Mouse (Mus musculus) CD8-positive naive resting alpha-beta T cell, adult 2 months (primary cell): ENCODE results near the gene Mprip.

Experiments
- DNase-seq, 2 experiments: peaks; one replicate each; pipeline ENCODE4 v3.0.0; 2022; ENCODE audit warnings: low read depth in 2 of 2, low spot score in 2 of 2

The Mprip gene

DNA sequence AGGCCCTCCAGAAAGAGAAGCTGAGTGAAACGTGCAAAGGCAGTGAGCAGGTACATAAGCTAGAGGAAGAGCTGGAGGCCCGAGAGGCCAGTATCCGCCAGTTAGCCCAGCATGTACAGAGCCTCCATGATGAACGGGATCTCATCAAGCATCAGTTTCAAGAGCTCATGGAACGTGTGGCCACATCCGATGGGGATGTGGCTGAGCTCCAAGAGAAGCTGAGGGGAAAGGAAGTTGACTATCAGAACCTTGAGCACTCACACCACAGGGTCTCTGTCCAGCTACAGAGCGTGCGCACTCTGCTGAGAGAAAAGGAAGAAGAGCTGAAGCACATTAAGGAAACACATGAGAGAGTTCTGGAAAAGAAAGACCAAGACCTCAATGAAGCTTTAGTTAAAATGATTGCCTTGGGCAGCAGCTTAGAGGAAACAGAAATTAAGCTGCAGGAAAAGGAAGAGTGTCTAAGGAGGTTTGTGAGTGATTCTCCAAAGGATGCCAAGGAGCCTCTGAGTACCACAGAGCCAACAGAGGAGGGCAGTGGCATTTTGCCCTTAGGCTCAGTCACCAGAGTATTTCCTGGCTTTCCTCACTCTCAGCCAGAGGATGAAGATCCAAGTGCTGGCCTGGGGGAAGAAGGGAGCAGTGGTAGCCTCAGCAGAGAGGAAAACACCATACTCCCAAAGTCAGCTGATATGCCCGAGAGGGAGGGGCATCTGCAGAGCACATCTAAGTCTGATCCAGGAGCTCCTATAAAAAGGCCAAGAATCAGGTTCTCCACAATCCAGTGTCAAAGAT, 97.3 kb downstream of the Mprip start:
- no peak for DNase-seq

DNA sequence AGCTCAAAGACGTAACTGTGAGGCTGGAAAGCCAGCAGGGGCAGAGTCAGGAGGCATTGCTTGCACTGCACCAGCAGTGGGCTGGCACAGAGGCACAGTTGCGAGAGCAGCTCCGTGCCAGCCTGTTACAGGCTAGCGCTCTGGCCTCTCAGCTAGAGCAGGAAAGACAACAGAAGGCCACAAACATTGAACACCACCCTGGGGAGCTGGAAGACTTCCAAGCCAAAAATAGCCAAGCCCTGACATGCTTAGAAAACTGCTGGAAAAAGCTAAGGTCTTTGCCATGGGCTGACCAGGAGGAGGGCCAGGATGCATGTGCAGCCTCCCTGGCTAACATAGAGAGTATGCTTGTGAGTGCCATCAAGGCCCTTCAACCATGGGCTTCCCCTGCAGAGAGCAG, 98.1 kb downstream of the Mprip start:
- DNase-seq, result no peak

DNA sequence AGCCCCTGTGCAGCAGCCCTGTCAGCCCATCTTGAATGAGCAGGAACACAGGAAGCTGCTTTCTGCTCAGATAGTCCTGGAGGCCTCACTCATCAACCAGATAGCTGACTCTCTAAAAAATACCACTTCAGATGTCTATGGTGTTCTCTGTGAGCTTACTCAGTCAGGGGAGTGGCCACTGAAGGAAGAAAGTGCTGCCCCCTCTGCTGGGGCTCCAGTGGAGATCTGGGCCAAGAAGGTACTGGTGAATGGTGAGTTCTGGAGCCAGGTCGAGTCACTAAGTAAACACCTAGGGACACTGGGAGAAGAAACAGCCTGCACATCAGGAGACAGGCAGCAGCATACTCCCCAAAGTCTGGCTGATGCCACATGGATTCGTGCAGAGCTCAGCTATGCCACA, 98.5 kb downstream of the Mprip start:
- no peak for DNase-seq

DNA sequence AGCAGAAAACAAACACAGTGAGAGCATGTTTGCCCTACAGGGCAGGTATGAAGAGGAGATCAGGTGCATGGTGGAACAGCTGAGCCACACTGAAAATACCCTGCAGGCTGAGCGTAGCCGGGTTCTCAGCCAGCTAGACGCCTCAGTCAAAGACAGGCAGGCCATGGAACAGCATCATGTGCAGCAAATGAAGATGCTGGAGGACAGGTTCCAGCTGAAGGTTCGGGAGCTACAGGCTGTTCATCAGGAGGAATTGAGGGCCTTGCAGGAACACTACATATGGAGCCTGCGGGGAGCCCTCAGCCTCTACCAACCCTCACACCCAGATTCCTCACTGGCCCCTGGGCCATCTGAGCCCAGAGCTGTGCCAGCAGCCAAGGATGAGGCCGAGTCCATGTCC, 99.7 kb downstream of the Mprip start:
- DNase-seq, result no peak

DNA sequence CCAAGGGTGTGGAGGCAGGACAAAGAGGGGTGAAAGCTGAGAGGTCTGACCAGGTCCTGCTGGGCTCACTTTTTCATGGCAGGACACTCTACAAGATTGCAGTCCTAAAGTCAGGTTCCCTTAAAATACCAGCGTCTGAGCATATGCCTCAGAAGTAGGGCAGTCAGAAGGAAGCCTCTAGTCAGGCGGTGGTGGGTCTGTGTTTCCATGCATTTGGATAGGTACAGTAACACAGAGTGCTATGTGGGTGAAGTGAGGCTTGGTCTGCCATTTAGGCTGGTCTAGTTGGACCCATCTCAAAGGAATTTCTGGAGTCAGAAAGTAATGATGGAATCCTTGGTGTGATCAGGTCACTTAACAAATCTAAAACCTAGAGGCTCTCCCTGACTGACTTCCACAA, 108.2 kb downstream of the Mprip start:
- DNase-seq, result no peak

DNA sequence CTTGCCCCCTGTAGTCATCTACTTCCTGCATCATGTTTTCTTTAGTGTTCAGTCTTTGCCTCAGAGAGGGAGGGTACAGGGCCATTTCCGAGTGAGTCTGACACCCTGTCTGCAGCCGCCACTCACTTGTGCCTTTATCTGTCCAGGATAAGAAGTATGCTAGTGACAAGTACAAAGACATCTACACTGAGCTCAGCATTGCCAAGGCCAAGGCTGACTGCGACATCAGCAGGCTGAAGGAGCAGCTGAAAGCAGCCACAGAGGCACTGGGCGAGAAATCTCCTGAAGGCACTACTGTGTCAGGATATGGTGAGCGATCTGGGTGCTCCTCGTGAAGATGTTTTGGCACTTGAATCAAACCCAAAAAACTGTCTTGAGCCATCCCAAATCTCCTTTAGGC, 108.6 kb downstream of the Mprip start:
- DNase-seq, result no peak

DNA sequence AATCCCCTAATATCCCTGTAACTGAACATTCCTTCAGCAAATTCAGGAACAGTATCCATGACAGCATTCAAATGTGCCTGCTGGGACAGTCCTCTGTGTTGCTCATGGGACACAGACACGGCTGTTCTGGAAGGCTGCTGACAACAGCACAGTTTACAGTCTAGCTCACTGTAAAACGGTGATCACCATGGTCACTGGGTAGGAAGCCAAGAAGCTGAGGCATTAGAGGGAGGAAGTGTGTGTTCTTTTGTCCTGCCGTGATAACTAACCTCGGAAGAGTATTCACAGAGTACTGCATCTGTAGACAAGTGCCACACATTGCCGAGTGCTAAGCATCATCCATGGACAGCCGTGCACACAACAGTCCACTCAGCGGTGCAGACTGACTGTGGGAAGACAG, 109.6 kb downstream of the Mprip start:
- DNase-seq, result no peak

DNA sequence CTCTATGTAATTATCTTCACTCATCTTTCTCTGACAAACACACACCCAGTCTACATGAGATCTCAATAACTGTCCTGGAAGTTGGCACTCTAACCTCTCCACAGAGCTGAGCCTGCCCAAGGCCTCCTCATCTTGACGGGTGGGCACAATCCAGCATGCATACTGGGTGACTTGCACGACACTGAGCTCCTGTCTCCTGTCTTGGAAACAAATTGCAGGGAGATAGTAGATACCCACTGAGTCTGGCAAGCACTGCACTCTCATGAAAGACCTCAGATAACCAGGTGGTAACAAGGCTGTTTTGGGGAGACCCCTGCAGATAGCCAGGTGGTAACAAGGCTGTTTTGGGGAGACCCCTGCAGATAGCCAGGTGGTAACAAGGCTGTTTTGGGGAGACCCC, 111.2 kb downstream of the Mprip start:
- no peak for DNase-seq

DNA sequence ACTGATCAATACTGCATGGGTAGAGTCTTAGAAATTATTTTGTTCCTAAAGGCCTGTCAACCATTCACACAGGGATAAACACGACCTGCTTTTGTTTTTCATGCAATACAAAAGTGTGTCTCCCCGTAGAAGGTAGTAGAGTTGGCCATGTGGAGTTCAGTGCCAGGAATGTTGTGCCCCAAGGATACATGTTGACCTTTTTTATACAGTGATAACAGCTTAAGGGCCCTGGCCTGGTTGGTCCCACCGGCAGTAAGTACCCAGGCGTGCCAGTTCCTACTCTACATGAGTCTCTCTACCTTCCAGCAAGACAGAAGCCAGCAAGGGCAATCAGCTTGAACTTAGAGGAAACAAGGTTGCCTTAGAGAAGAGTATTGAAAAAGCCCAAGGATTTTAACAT, 111.8 kb downstream of the Mprip start:
- DNase-seq, result no peak

DNA sequence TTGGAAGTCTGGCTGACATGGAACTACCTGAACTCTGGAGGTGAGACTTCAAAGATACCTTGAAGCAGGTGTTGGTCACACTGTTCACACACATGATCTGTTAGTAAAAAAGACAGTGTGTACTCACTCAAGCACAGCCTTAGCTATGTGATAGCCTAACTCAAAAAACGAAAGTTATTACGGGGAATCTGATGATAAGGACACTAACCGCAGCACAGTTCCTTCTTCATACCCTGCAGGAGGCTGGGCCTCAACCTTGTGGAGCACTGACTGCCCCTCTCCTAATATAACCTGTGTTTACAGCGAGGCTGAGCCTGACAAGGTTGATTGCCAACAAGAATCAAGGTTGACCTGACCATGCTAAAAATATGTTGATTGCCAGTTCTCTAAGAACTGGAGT, 113.4 kb downstream of the Mprip start:
- no peak for DNase-seq

DNA sequence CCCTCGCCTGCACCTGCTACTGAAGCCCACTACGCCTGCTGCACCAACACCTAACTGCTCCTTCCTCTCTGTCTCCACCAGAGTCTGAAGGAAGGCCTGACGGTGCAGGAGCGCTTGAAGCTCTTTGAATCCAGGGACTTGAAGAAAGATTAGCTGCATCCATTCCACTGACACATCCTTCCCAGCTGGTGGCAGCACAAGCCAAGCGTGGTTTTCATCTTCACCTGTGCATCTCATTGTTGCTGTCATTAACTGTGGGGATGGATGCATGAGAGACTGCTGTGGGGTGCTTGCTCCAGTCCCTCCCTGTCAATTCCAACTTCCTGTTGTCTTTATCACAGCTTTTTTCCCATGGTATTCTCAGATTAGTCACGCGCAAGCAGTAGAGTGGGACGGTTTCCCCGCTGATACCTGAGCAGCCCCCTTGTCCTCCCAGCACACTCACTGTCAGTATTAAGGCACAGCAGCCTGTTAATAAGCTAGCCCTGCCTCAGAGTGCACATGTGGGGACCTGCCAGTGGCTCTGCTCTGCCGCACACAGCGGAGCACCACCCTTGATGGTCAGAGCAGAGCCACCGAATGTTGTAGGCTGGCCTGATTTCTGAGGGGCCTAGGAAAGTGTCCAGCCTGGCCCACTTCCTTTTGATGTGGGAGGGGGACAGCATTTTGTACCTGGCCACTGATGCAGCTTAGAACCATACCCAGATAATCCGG, 114.5 kb downstream of the Mprip start:
- no peak for DNase-seq

DNA sequence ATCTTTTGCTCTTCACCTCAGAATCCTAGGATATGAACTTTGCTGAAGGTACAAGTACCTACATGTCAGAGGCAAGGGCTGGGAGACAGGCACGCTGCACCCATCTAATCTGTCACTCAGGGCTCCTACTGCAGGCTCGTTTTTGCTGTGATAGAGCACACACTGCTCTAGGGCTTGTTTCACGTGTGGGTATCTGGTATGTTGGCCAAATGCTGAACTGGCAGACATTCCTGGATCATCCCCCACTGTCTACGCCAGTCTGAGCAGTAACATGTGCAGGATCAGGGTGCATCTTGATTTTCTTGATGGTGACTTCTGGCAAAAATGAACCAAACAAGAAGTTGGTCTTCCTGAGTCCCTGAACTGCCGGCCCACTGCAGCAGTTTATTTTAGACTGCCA, 116.2 kb downstream of the Mprip start:
- DNase-seq, result no peak

DNA sequence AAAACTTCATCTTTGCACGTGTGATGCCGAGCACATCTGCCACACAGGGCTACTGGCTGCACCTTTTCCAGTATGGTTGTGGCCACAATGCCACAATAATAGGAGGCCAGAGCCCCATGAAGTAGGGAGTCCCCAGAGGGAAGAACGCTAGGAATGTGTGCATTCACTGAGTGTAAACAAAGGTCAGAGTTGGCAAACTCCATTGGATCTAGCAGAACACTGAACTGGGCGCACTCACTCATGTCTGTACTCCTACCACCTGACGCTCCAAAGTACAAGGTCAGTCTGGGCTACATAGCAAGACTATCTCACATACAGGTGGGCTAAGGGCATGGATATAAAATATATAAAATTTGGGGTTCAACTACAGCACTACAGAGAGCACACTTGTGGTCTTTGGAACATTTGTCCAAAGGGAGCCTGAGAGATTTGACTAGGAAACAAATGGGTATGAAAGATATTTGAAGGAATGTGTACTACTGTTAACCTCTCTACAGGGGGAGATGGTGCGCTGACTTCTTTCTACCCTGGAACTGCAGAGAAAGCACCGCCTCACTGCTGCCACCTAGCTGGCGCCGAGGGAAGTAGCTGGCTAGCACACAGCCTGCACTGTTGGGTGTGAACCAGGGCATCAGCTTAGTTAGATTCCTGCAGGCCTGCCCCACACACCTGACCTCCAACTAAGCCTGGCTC, 117.2 kb downstream of the Mprip start:
- DNase-seq, result peak; percentile 60 to 66

DNA sequence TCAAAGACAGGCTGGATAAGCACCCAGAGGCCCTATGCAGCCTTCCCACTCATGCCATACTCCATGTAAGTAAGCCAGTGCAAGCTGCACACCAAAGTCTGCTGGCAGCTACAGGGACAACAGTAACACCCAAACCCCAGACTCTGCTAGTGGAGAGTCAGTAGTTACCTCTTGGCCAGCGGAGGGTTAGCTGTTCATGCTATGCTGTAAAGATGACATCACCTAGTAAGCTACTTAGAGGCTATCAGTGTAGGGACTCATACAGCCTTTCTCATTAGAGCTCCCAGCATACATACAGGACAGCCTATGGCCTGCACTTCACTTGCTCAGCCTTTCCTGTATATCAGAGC, 117.7 kb downstream of the Mprip start:
- no peak for DNase-seq

DNA sequence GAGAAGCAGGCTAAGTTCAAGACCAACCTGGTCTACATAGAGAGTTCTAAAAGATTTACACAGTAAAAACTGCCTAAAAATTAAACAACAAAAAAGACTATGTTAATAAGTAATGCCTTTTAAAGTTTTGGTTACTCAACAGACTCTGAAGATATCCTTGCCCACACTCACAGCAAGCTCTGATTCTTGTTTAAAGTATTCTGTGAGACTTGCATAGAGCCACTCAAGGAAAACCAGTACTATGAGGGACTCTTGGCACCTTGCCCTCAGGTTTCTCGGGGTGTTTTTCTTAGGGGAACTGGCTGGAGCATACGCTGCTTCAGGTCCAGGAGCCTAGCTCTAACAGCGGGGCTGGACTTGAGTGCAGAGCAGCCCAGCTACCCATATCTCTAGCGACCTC, 118.3 kb downstream of the Mprip start:
- no peak for DNase-seq

DNA sequence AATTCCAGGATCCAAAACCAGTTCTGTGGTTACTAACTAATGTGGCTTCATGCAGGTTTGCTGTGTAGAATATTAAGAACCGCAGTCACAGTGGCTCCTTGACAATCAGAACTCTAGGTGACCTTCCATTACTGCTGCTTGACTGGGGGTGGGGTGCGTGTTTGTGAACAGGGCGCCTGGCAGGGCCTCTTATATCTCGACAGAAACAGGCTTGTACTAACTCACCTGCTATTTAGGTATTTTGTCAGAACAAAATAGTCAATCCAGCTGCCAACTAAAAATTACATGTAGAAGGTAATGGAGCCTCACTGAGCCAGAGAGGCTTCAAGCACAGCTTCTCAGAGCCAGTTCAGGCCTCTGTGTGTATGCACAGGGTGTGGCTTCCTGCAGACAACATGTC, 119.1 kb downstream of the Mprip start:
- no peak for DNase-seq

DNA sequence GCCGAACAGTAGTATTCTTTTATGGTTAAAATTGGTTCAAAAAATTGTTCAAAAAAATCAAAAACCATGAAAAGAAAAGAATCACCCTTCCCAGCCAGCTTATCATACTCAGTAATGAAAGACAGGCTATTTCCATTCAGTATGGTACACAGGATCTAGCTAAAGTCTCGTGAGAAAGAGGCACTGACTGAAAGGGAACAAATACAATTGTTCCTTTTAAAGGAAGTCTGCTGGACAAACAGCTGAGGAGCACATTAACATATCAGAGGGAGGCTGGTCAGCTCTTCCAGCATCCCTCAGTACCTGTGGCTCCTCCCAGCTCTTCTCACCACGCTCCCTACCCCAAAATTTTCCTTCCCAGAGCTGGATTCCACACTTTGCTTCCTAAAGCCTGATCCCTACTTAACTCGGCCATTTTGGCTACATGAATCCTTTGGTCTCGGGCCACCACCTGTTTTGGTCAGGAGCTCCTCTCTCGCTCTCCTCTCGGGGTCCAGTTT, 121.0 kb downstream of the Mprip start:
- no peak for DNase-seq

DNA sequence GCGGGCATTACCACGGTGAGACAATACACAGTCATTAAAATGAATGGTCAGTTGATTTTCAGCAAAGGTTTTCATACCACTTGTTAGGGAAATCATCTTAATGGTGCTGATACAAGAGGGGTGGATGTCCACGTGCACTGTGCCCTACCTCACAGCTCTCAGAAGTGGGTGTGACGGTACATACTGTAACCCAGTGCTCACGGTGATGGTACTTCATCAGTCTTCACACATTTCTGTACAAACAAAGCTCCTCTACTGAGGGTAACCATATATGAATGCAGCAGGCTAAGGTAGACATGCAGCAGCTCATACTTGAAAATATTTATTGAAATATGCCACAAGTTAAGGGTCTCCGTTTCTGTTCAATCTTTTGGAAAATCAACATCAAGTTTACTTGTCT, 122.5 kb downstream of the Mprip start:
- DNase-seq, result no peak

DNA sequence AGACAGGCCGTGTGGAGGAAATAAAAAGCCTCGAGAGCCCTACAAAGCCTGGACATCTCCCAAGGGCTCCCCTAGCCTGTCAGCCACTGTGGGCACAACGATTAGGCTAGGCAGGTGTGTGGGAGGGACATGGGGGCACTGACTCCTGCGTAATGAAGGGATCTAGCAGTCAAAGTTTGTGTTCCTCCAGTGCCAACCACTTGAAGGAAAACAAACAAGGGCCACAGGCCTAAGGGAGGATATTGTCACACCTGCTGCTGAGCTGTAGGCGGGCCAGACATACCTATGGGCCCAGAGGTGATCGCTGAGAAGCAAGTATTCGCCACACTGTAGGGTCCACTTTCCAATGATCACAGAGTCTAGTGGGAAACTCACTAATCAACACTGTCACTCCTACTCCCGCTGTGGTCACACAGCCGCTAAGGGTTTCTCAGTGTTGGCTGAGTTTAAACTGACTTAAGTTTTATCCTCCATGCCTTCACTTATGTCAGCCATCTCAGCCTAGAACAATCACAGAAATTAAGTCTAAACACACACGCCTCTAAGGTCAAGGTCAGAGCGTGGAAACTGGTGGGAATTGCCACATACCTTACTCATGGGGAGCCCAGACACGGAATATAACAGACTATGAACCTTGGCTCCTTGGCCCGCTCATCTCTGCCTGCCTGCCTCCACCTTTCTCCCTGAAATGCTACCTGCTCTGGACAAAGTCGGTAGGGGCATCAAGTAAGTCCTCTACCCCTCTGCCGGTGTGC, 125.5 kb downstream of the Mprip start:
- no peak for DNase-seq

DNA sequence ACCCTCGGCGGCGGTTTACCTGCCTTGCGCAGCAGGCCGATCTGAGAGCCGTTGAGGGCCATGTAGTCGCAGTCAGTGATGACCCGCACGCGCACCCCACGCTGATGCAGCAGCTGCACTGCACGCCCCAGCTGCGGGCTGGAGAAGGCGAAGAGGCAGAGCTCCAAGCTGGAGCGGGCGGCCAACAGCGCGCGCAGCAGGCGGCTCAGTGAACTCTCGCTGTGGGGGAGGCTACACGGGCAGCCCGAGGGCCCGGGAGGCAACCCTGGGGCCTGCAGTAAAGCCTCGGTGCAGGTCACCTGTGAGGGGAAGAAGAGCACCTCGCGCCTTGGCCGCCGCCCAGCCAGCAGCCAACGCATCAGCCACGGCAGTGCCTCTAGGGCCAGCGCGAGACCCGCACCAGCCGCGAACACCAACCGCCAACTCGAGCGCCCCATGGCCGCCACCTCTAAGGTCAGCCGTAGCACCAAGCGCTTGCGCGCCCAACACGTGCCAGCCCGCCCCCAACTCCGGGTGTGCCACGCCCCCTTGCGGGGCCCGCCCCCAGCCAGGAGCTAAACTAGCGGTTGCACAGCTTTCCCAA, 126.2 kb downstream of the Mprip start, which contains the start of gene Pld6:
Gene Pld6, minus strand, starts transcription at position 447 of the 583 bp plus-strand sequence.
- DNase-seq, result no peak

DNA sequence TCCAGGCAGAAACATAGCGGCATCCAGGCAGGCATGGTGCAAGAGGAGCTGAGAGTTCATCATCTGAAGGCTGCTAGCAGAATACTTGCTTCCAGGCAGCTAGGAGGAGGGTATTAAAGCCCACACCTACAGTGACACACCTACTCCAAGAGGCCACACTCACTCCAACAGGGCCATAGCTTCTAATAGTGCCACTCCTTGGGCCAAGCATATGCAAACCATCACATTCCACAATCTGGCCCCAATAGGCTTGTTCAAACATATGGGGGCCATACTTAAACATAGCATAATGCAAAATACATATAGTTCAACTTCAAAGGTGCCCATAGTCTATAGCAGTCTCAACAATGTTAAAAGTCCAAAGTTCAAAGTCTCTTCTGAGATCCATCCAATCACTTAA, 128.2 kb downstream of the Mprip start:
- no peak for DNase-seq
